Comparison of ENCODE assay signal across 17 mouse cellular contexts in the genomic region with DNA sequence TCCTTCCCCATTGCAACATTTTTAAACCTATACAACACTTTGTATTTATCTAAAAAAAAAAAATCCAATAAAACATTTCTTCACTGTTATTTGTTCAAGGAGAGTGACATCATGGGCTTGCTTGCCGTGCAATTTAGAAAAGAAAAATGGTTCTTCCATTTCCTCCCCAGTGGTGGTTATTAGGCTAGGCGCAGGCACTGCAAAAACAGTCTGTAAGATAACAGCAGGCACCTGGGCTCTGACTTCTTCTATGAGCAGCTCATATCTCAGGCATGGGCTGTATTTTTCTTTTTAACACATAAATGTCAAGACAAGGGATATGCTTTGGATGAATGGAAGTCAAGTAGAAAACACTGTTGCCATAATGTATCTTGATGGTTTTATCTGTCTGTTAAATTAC.
DNase-seq lines count a peak whose midpoint lies in the region; ATAC-seq and TF ChIP-seq lines count a peak whose summit lies in the region.
"Had no signal": no experiment of that assay in that cellular context is flagged by ENCODE, and none has a peak within 500 bp of the region (broad histone marks: within the 10 kb centered on the region; RNA-seq: fewer than 3 reads in every experiment).

No protein-coding gene starts in this region.

- no peaks in the 10 kb centered on the region for H3K9me3 ChIP-seq in intestine, embryonic 14.5 days (ENCODE audit: control insufficient read depth, low read length)
- H3K9me3 ChIP-seq in intestine, postnatal 0 days (ENCODE audit: control insufficient read depth) = no peaks in the 10 kb centered on the region
- no peaks in the 10 kb centered on the region for H3K9me3 ChIP-seq in hindbrain, embryonic 10.5 days
- H3K9me3 ChIP-seq in midbrain, embryonic 12.5 days = no peaks in the 10 kb centered on the region
- H3K9me3 ChIP-seq in neural tube, embryonic 15.5 days (replicated peaks) = no peaks in the 10 kb centered on the region
- H3K9me3 ChIP-seq: embryonic facial prominence, embryonic 13.5 days; heart, embryonic 12.5 days; kidney, embryonic 15.5 days; limb, embryonic 12.5 days; megakaryocyte, embryonic 14.5 days had no signal

- WGBS in intestine, embryonic 14.5 days = 23% methylated on average over 2 of the region's 2 CpGs
- 34% methylated on average over 2 of the region's 2 CpGs for WGBS in intestine, postnatal 0 days
- 59% methylated on average over 2 of the region's 2 CpGs for WGBS in hindbrain, embryonic 10.5 days
- WGBS in midbrain, embryonic 12.5 days = 39% methylated on average over 2 of the region's 2 CpGs
- WGBS in neural tube, embryonic 15.5 days = 4% methylated on average over 2 of the region's 2 CpGs

- ATAC-seq in intestine, embryonic 14.5 days (replicated peaks; ENCODE audit: low FRiP score, low TSS enrichment, low read depth) = no peak
- ATAC-seq in intestine, postnatal 0 days = no peak
- no peak for ATAC-seq in midbrain, embryonic 12.5 days (ENCODE audit: low FRiP score, low read depth)
- no peak for ATAC-seq in neural tube, embryonic 15.5 days (ENCODE audit: low FRiP score)
- ATAC-seq: lung, postnatal 0 days had no signal

- no peak for TF ChIP-seq CTCF in intestine, postnatal 0 days (IDR thresholded peaks at IDR 0.05; ENCODE audit: low read depth)

- no peak overlapping the region for H3K4me2 ChIP-seq in intestine, embryonic 14.5 days (ENCODE audit: low read length)
- H3K4me2 ChIP-seq in intestine, postnatal 0 days (replicated peaks; ENCODE audit: low read depth) = no peak overlapping the region
- H3K4me2 ChIP-seq in midbrain, embryonic 12.5 days (replicated peaks) = no peak overlapping the region
- no peak overlapping the region for H3K4me2 ChIP-seq in neural tube, embryonic 15.5 days
- H3K4me2 ChIP-seq: embryonic facial prominence, embryonic 13.5 days; kidney, embryonic 15.5 days; limb, embryonic 12.5 days had no signal

- H3K4me3 ChIP-seq in intestine, embryonic 14.5 days (ENCODE audit: low read depth, low read length) = no peak overlapping the region
- no peak overlapping the region for H3K4me3 ChIP-seq in intestine, postnatal 0 days (ENCODE audit: low read depth, low read length)
- no peak overlapping the region for H3K4me3 ChIP-seq in hindbrain, embryonic 10.5 days
- no peak overlapping the region for H3K4me3 ChIP-seq in midbrain, embryonic 12.5 days
- H3K4me3 ChIP-seq in neural tube, embryonic 15.5 days (replicated peaks) = no peak overlapping the region
- H3K4me3 ChIP-seq: embryonic facial prominence, embryonic 13.5 days; heart, embryonic 12.5 days; kidney, embryonic 15.5 days; left cerebral cortex, adult 2 months; limb, embryonic 12.5 days; megakaryocyte, embryonic 14.5 days had no signal

- DNase-seq in intestine, embryonic 14.5 days (ENCODE audit: low spot score) = no peak
- DNase-seq in hindbrain, embryonic 10.5 days (ENCODE audit: low spot score) = no peak
- DNase-seq in thymus, postnatal 10 days (ENCODE audit: low spot score in 2 of 2) = no peak
- DNase-seq in gastrocnemius, postnatal 10 days = no peak
- DNase-seq: adrenal gland, adult 2 months; gastrocnemius, postnatal 14 days had no signal

- peaks cover 16% of the 10 kb centered on the region; the same call in 1 of the 2 replicates for H3K4me1 ChIP-seq in intestine, embryonic 14.5 days (replicated peaks; ENCODE audit: control insufficient read depth, insufficient read depth, low read length)
- H3K4me1 ChIP-seq in intestine, postnatal 0 days (replicated peaks; ENCODE audit: control insufficient read depth, insufficient read depth, low read length) = no peaks in the 10 kb centered on the region
- peaks cover 23% of the 10 kb centered on the region for H3K4me1 ChIP-seq in hindbrain, embryonic 10.5 days (replicated peaks)
- H3K4me1 ChIP-seq in midbrain, embryonic 12.5 days = peaks cover 28% of the 10 kb centered on the region
- H3K4me1 ChIP-seq in neural tube, embryonic 15.5 days = peaks cover 49% of the 10 kb centered on the region
- H3K4me1 ChIP-seq: limb, embryonic 12.5 days; megakaryocyte, embryonic 14.5 days had no signal

- no peaks in the 10 kb centered on the region for H3K36me3 ChIP-seq in intestine, embryonic 14.5 days (ENCODE audit: control insufficient read depth, insufficient read depth, low read length)
- no peaks in the 10 kb centered on the region for H3K36me3 ChIP-seq in intestine, postnatal 0 days (ENCODE audit: control insufficient read depth, insufficient read depth)
- H3K36me3 ChIP-seq in hindbrain, embryonic 10.5 days = no peaks in the 10 kb centered on the region
- H3K36me3 ChIP-seq in midbrain, embryonic 12.5 days = no peaks in the 10 kb centered on the region
- no peaks in the 10 kb centered on the region for H3K36me3 ChIP-seq in neural tube, embryonic 15.5 days
- H3K36me3 ChIP-seq: embryonic facial prominence, embryonic 13.5 days; limb, embryonic 12.5 days had no signal

- H3K27me3 ChIP-seq in intestine, embryonic 14.5 days (replicated peaks; ENCODE audit: control insufficient read depth, insufficient read depth, low read length) = no peaks in the 10 kb centered on the region
- H3K27me3 ChIP-seq in intestine, postnatal 0 days (replicated peaks; ENCODE audit: control insufficient read depth, insufficient read depth, low read length) = no peaks in the 10 kb centered on the region
- H3K27me3 ChIP-seq in hindbrain, embryonic 10.5 days (ENCODE audit: insufficient read depth, poor library complexity, severe bottlenecking) = no peaks in the 10 kb centered on the region
- H3K27me3 ChIP-seq in midbrain, embryonic 12.5 days = no peaks in the 10 kb centered on the region
- no peaks in the 10 kb centered on the region for H3K27me3 ChIP-seq in neural tube, embryonic 15.5 days (replicated peaks)
- H3K27me3 ChIP-seq: embryonic facial prominence, embryonic 13.5 days; kidney, embryonic 15.5 days; limb, embryonic 12.5 days; megakaryocyte, embryonic 14.5 days had no signal

- no peak overlapping the region for H3K9ac ChIP-seq in intestine, embryonic 14.5 days (ENCODE audit: low read length)
- no peak overlapping the region for H3K9ac ChIP-seq in intestine, postnatal 0 days (ENCODE audit: low read depth, low read length)
- H3K9ac ChIP-seq in midbrain, embryonic 12.5 days (replicated peaks) = no peak overlapping the region
- H3K9ac ChIP-seq in neural tube, embryonic 15.5 days (replicated peaks) = no peak overlapping the region
- H3K9ac ChIP-seq: embryonic facial prominence, embryonic 13.5 days; heart, embryonic 12.5 days; kidney, embryonic 15.5 days; limb, embryonic 12.5 days; liver, embryonic 14.5 days had no signal

- H3K27ac ChIP-seq in intestine, embryonic 14.5 days (ENCODE audit: low read depth) = peak overlapping the region; percentile 34; the same call in 1 of the 2 replicates
- H3K27ac ChIP-seq in intestine, postnatal 0 days (ENCODE audit: low read depth, low read length) = no peak overlapping the region
- peak overlapping the region; percentile 81; the same call in 1 of the 2 replicates for H3K27ac ChIP-seq in hindbrain, embryonic 10.5 days
- H3K27ac ChIP-seq in midbrain, embryonic 12.5 days (replicated peaks) = peak overlapping the region; percentile 71
- H3K27ac ChIP-seq in neural tube, embryonic 15.5 days (replicated peaks) = peak overlapping the region; percentile 67
- H3K27ac ChIP-seq: embryonic facial prominence, embryonic 13.5 days; left cerebral cortex, adult 2 months; limb, embryonic 12.5 days; liver, embryonic 14.5 days had no signal
